Mouse (Mus musculus) forebrain, embryonic 11.5 days (tissue): ENCODE measurements at regions not wholly inside any gene's neighbourhood (a gene's known extent, or its start where the extent isn't known, plus 50 kb on each side); places are given as distances from the start of the nearest gene placed in this dataset.

Source experiments
- ATAC-seq: fragments of 200-750 bp; cut with Nextera tagmentation; replicated peaks from 2 replicates; pipeline ENCODE4 v1.8.0; 2017; ENCODE audit warnings: moderate TSS enrichment; ENCODE audit not compliant: low FRiP score
- DNase-seq: peaks from one replicate; pipeline ENCODE4 v3.0.0-alpha.2; 2017; ENCODE audit warnings: low spot score
- H3K27ac ChIP-seq: fragments of 300-500 bp; sonication (generic); 2 replicates; pipeline ENCODE4 v1.5.1; 2014; ENCODE audit warnings: low read depth, low read length
- H3K27me3 ChIP-seq: fragments of 300-500 bp; sonication (generic); 2 replicates; pipeline ENCODE4 v1.6.1; 2014; ENCODE audit warnings: mild to moderate bottlenecking, low read length, mixed read lengths; ENCODE audit not compliant: control insufficient read depth, insufficient read depth
- H3K36me3 ChIP-seq: fragments of 300-500 bp; sonication (generic); 2 replicates; pipeline ENCODE4 v1.6.1; 2014; ENCODE audit warnings: mild to moderate bottlenecking, low read length, moderate library complexity, mixed read lengths; ENCODE audit not compliant: control insufficient read depth, insufficient read depth
- H3K4me1 ChIP-seq: fragments of 300-500 bp; sonication (generic); replicated peaks from 2 replicates; pipeline ENCODE4 v1.6.1; 2014; ENCODE audit warnings: low read length, mixed read lengths; ENCODE audit not compliant: control insufficient read depth, insufficient read depth
- H3K4me2 ChIP-seq: fragments of 300-500 bp; sonication (generic); 2 replicates; pipeline ENCODE4 v1.6.1; 2014; ENCODE audit warnings: low read depth, mild to moderate bottlenecking, low read length, moderate library complexity, mixed read lengths; ENCODE audit not compliant: severe bottlenecking
- H3K4me3 ChIP-seq: fragments of 300-500 bp; sonication (generic); 2 replicates; pipeline ENCODE4 v1.5.1; 2014; ENCODE audit warnings: low read depth, low read length
- H3K9ac ChIP-seq: fragments of 300-500 bp; sonication (generic); 2 replicates; pipeline ENCODE4 v1.6.1; 2014; ENCODE audit warnings: low read length
- H3K9me3 ChIP-seq: fragments of 300-500 bp; sonication (generic); 2 replicates; pipeline ENCODE4 v1.6.1; 2016; ENCODE audit warnings: low read length, mixed read lengths; ENCODE audit not compliant: control insufficient read depth
- whole genome bisulfite sequencing: fragments of 180-500 bp; shearing (Covaris S2); extraction: QIAGEN DNeasy Blood & Tissue Kit; methylation state at CpG from one replicate; pipeline ENCODE4 v1.1.7; 2014; 5-methylcytosine and 5-hydroxymethylcytosine counted together

DNA sequence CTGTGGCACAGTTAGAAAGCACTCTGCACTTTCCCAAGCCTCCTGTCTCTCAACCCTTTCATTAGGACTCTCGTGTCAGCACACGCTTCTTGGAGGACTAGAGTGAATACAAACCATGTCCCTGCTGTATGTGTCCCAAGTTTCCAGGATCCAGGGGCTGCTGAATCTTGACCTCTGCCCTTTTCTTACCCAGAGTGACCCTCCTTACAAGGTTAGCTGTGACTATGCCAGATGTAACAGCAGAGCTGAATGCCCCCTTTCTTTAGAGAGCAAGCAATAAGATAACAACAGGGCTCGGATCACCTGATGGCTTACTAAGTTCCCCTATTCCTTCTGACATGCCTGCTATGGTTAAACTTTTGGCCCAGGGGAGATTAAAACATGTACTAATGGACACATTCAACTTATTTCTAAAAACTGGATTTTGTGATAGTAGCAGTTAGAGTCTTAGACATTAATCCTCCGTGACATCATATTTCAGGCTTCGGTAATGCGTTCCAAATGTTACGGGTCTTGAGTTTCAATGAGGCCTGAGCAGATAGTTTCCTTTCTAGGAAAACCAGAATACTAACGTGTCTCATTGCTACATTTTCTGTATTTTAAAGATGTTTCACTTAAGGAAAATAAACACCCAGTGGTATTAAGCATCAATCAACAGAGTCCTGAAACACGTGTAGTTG, 607.0 kb downstream of the Dhx35 start:
- DNase-seq, result no peak
- 75% methylated on average over 9 of the region's 9 CpGs for WGBS

GRCm38 (mm10) chr2:159404940-159405339, 610.3 kb downstream of the Dhx35 start:
- no peaks in the 10 kb centered on the region for H3K27me3 ChIP-seq
- DNase-seq (no peak), ATAC-seq (no peak)
- H3K36me3 ChIP-seq, result no peaks in the 10 kb centered on the region
- H3K4me1 ChIP-seq, result no peaks in the 10 kb centered on the region
- H3K27ac ChIP-seq, result no peak overlapping the region
- H3K4me2 ChIP-seq, result no peak overlapping the region
- no peak overlapping the region for H3K9ac ChIP-seq
- H3K9me3 ChIP-seq, result no peaks in the 10 kb centered on the region
- no peak overlapping the region for H3K4me3 ChIP-seq
- 47% methylated on average over 1 of the region's 1 CpGs for WGBS

More for the DNA sequence above, 607.0 kb downstream of the Dhx35 start:
- Histone ChIP-seq H3K4me3 (no peak overlapping the region), H3K9me3 (no peaks in the 10 kb centered on the region), H3K4me1 (no peaks in the 10 kb centered on the region), H3K27ac (no peak overlapping the region), H3K9ac (no peak overlapping the region), H3K27me3 (no peaks in the 10 kb centered on the region), H3K4me2 (no peak overlapping the region), H3K36me3 (no peaks in the 10 kb centered on the region)
- ATAC-seq, result no peak

DNA sequence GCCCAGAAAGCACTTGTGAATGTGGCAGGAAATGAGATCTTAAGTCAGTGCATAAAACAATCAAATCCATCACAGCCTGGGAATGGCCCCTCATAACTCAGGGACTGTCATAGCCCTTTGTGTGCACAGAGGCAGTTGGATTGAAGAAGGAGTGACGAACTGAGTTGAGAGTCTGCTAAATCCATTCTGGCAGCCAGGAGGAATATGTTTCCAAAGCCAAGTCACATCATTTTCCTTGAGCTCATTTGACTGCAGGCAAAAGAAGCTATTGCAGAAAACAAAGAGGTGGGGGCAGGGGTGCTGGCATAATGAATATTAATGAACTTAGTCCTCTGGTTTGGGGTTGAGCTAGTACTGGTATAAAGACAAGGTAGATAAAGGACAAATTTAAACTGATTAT, 620.0 kb downstream of the Dhx35 start:
- no peak overlapping the region for H3K4me3 ChIP-seq
- H3K27ac ChIP-seq, result no peak overlapping the region
- H3K4me1 ChIP-seq, result peaks cover 4% of the 10 kb centered on the region; the same call in 1 of the 2 replicates
- DNase-seq (no peak), ATAC-seq (0 out of 2 replicates have a peak, but pooled peaks have one; percentile 46)
- no peak overlapping the region for H3K9ac ChIP-seq
- no peak overlapping the region for H3K4me2 ChIP-seq
- H3K36me3 ChIP-seq, result no peaks in the 10 kb centered on the region
- no peaks in the 10 kb centered on the region for H3K27me3 ChIP-seq
- no peaks in the 10 kb centered on the region for H3K9me3 ChIP-seq
- 32% methylated on average over 1 of the region's 1 CpGs for WGBS

- Histone ChIP-seq H3K27me3 (no peaks in the 10 kb centered on the region), H3K4me1 (peaks cover 4% of the 10 kb centered on the region; the same call in 1 of the 2 replicates), H3K36me3 (no peaks in the 10 kb centered on the region), H3K9ac (no peak overlapping the region), H3K4me3 (no peak overlapping the region), H3K27ac (no peak overlapping the region), H3K9me3 (no peaks in the 10 kb centered on the region), H3K4me2 (no peak overlapping the region)
- DNase-seq, result no peak
- no peak for ATAC-seq
- 51% methylated on average over 7 of the region's 7 CpGs for WGBS
Observed at GRCm38 (mm10) chr2:159418371-159418940, 623.8 kb downstream of the Dhx35 start.

- no peak overlapping the region for H3K9ac ChIP-seq
- no peak overlapping the region for H3K4me2 ChIP-seq
- H3K36me3 ChIP-seq, result no peaks in the 10 kb centered on the region
- no peak overlapping the region for H3K4me3 ChIP-seq
- ATAC-seq (no peak), DNase-seq (peak; percentile 51)
- 36% methylated on average over 7 of the region's 7 CpGs for WGBS
- H3K4me1 ChIP-seq, result no peaks in the 10 kb centered on the region
- H3K27me3 ChIP-seq, result no peaks in the 10 kb centered on the region
- H3K9me3 ChIP-seq, result no peaks in the 10 kb centered on the region
- no peak overlapping the region for H3K27ac ChIP-seq
Observed at GRCm38 (mm10) chr2:159422281-159422937, 627.8 kb downstream of the Dhx35 start.

DNA sequence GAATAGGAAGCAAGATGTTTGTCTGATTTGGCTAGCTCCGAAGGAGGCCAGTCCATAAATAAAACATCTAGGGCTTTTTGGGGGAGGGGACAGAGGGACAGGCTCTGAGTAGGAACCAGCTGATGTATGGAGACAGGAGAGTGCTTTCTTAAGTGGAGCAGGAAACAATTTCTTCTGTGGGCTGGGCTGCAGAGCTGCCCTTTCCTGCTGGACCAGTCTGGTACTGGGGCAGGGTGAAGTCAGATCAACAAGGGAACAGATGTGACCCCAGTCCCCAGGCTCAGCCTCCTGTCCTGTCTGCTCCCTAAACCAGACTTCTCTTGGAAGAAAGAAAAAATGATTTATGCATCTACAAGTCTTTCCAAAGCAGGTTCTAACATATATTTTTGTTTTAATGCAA, 633.6 kb downstream of the Dhx35 start:
- Histone ChIP-seq H3K4me2 (no peak overlapping the region), H3K9me3 (no peaks in the 10 kb centered on the region), H3K4me1 (no peaks in the 10 kb centered on the region), H3K9ac (no peak overlapping the region), H3K4me3 (no peak overlapping the region), H3K36me3 (no peaks in the 10 kb centered on the region), H3K27me3 (no peaks in the 10 kb centered on the region), H3K27ac (no peak overlapping the region)
- DNase-seq (no peak), ATAC-seq (no peak)
- WGBS, result 68% methylated on average over 1 of the region's 1 CpGs

- no peaks in the 10 kb centered on the region for H3K9me3 ChIP-seq
- DNase-seq, result no peak
- no peaks in the 10 kb centered on the region for H3K4me1 ChIP-seq
- H3K27ac ChIP-seq, result no peak overlapping the region
- no peak overlapping the region for H3K4me3 ChIP-seq
- no peaks in the 10 kb centered on the region for H3K36me3 ChIP-seq
- H3K27me3 ChIP-seq, result no peaks in the 10 kb centered on the region
- no peak for ATAC-seq
- H3K9ac ChIP-seq, result no peak overlapping the region
- 79% methylated on average over 5 of the region's 5 CpGs for WGBS
- H3K4me2 ChIP-seq, result no peak overlapping the region
Observed at GRCm38 (mm10) chr2:159430577-159431329, 636.1 kb downstream of the Dhx35 start.

DNA sequence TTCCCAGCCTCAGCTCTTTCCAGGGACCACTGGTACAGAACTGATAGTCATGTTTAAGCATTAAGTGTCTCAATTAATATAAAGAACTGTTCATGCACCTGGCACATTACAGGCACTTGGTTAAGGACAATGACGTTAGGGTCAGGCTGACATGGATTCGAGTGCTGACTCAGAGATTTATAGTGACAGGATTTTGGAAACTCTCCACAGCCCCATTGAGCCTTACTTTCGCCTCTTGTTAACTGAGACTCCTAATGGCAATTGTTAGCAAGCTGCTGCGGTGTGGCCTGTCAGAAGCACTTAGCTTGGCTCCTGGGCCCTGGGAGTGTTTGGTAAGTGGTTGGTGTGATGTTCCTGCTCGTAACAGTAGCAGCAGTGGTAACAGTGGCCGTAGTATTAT, 644.4 kb downstream of the Dhx35 start:
- H3K27me3 ChIP-seq, result no peaks in the 10 kb centered on the region
- no peak for ATAC-seq
- no peaks in the 10 kb centered on the region for H3K36me3 ChIP-seq
- H3K9ac ChIP-seq, result no peak overlapping the region
- no peaks in the 10 kb centered on the region for H3K4me1 ChIP-seq
- no peak overlapping the region for H3K4me3 ChIP-seq
- H3K4me2 ChIP-seq, result no peak overlapping the region
- no peaks in the 10 kb centered on the region for H3K9me3 ChIP-seq
- no peak for DNase-seq
- H3K27ac ChIP-seq, result no peak overlapping the region
- WGBS, result 90% methylated on average over 6 of the region's 6 CpGs
